Comparison of ENCODE assay signal across 8 mouse cellular contexts in the genomic region with DNA sequence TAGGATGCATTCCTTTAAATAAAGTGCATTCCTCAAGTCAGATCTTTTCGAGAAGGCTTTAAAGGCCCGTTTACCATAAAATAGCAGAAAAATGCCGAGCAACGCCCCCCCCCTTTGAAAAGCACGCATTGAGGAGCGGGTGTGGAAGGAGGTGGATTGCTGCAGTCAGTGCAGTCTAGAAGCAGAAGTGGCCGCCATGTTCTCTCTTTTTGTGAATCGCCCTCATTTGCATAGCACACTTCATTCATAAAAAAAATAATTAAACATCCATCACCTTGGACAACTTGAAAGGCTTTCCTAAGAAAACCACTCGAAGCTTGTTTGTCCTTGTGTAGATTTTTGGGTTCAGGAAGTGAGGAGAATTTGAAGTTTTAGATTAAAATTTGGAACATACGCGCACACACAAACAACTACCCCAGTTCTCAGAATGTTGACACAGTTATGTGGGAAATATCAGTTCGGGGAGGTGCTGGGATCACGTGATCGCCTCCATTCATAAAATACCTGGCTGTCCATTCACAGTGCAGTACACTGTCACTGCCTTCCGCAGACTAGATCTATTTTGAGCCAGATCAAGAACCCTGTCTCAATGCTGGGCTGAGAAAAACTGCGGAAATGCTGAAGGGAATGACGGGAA. TPM values are rescaled to one million over a fixed set of nuclear protein-coding genes. Genes with fewer than 3 reads are reported as not detected.
A peak's percentile ranks its signal among the peaks of the same experiment; 100 is the strongest.
DNase-seq lines count a peak whose midpoint lies in the region; ATAC-seq lines count a peak whose summit lies in the region.

No protein-coding gene starts in this region.

- H3K4me3 ChIP-seq in intestine, embryonic 14.5 days (ENCODE audit: low read depth, low read length) = peak overlapping the region; percentile 95
- H3K4me3 ChIP-seq in limb, embryonic 12.5 days (replicated peaks) = peak overlapping the region; percentile 98
- H3K4me3 ChIP-seq in midbrain, embryonic 13.5 days (replicated peaks) = peak overlapping the region; percentile 91

- H3K27ac ChIP-seq in intestine, embryonic 14.5 days (ENCODE audit: low read depth) = no peak overlapping the region
- H3K27ac ChIP-seq in limb, embryonic 12.5 days = no peak overlapping the region
- no peak overlapping the region; the same call in 1 of the 2 replicates for H3K27ac ChIP-seq in midbrain, embryonic 13.5 days

- 0 out of 2 replicates have a peak, but pooled peaks have one; percentile 18 for ATAC-seq in intestine, embryonic 14.5 days (replicated peaks; ENCODE audit: low FRiP score, low TSS enrichment, low read depth)
- peak; percentile 34; the same call in 1 of the 2 replicates for ATAC-seq in limb, embryonic 12.5 days (ENCODE audit: insufficient number of reproducible peaks, insufficient read depth, low FRiP score, low TSS enrichment, low read depth)
- peak; percentile 71 for ATAC-seq in midbrain, embryonic 13.5 days

- H3K27me3 ChIP-seq in intestine, embryonic 14.5 days (replicated peaks; ENCODE audit: control insufficient read depth, insufficient read depth, low read length) = no peaks in the 10 kb centered on the region
- no peaks in the 10 kb centered on the region for H3K27me3 ChIP-seq in limb, embryonic 12.5 days
- H3K27me3 ChIP-seq in midbrain, embryonic 13.5 days = peaks cover 8% of the 10 kb centered on the region; the same call in 1 of the 2 replicates

- DNase-seq in urinary bladder, postnatal 36 days (ENCODE audit: low spot score in 2 of 2) = peak; percentile 10 to 25
- no peak for DNase-seq in urinary bladder, postnatal 25 days (ENCODE audit: low spot score)
- peak; percentile 87 for DNase-seq in cerebellum, adult 9-11 months
- peak; percentile 42 to 54 for DNase-seq in frontal cortex, postnatal 36 days (ENCODE audit: low spot score in 2 of 2)
- peak; percentile 75 for DNase-seq in intestine, embryonic 14.5 days (ENCODE audit: low spot score)
- peak; percentile 27 to 70 for DNase-seq in spleen, postnatal 10 days (ENCODE audit: low spot score in 2 of 2)

- H3K9ac ChIP-seq in intestine, embryonic 14.5 days (ENCODE audit: low read length) = peak overlapping the region; percentile 96
- H3K9ac ChIP-seq in limb, embryonic 12.5 days (replicated peaks) = peak overlapping the region; percentile 99
- peak overlapping the region; percentile 99 for H3K9ac ChIP-seq in midbrain, embryonic 13.5 days (replicated peaks)

- peak overlapping the region; percentile 54 for H3K4me2 ChIP-seq in intestine, embryonic 14.5 days (ENCODE audit: low read length)
- H3K4me2 ChIP-seq in limb, embryonic 12.5 days = peak overlapping the region; percentile 76
- H3K4me2 ChIP-seq in midbrain, embryonic 13.5 days (replicated peaks) = peak overlapping the region; percentile 76

- no peaks in the 10 kb centered on the region for H3K36me3 ChIP-seq in intestine, embryonic 14.5 days (ENCODE audit: control insufficient read depth, insufficient read depth, low read length)
- peaks cover 2% of the 10 kb centered on the region; the same call in 1 of the 2 replicates for H3K36me3 ChIP-seq in limb, embryonic 12.5 days
- H3K36me3 ChIP-seq in midbrain, embryonic 13.5 days = no peaks in the 10 kb centered on the region

- peaks cover 16% of the 10 kb centered on the region for H3K4me1 ChIP-seq in intestine, embryonic 14.5 days (replicated peaks; ENCODE audit: control insufficient read depth, insufficient read depth, low read length)
- peaks cover 15% of the 10 kb centered on the region for H3K4me1 ChIP-seq in limb, embryonic 12.5 days (replicated peaks)
- peaks cover 34% of the 10 kb centered on the region for H3K4me1 ChIP-seq in midbrain, embryonic 13.5 days (replicated peaks)

- H3K9me3 ChIP-seq in intestine, embryonic 14.5 days (ENCODE audit: control insufficient read depth, low read length) = no peaks in the 10 kb centered on the region
- no peaks in the 10 kb centered on the region for H3K9me3 ChIP-seq in limb, embryonic 12.5 days
- no peaks in the 10 kb centered on the region for H3K9me3 ChIP-seq in midbrain, embryonic 13.5 days

- 3% methylated on average over 17 of the region's 17 CpGs for WGBS in intestine, embryonic 14.5 days
- 7% methylated on average over 17 of the region's 17 CpGs for WGBS in limb, embryonic 12.5 days
- 8% methylated on average over 17 of the region's 17 CpGs for WGBS in midbrain, embryonic 13.5 days

RNA-seq across cellular contexts. Expression of a gene that starts 1.6 kb away (rescaled TPM):
- 14.0 and 15.3 TPM in 2 replicates for polyA plus RNA-seq in intestine, embryonic 14.5 days (2014; fragmentation: Nextera tagmentation; extraction: Ambion mirVana)
- polyA plus RNA-seq in limb, embryonic 12.5 days (2016; fragmentation: Nextera tagmentation; extraction: Ambion mirVana) = 23.7 and 25.1 TPM in 2 replicates
- polyA plus RNA-seq in midbrain, embryonic 13.5 days (2015; fragmentation: Nextera tagmentation; extraction: Ambion mirVana) = 7.4 and 7.9 TPM in 2 replicates

Comparison
In these comparisons a context has a peak if more than half of its experiments do, and no peak if none do; other contexts are left out.
1. ATAC-seq: peak in every context shown above with its lines; median percentile 71 in midbrain, embryonic 13.5 days; 34 in limb, embryonic 12.5 days; 18 in intestine, embryonic 14.5 days.